Mouse (Mus musculus) heart, postnatal 14 days (tissue): ENCODE measurements around the gene Hes6. TPM values are rescaled to one million over a fixed set of nuclear protein-coding genes. Genes with fewer than 3 reads are reported as not detected.
A peak's percentile ranks its signal among the peaks of the same experiment; 100 is the strongest.

Experiments
- DNase-seq, 2 experiments: peaks; one replicate each; pipeline ENCODE4 v3.0.0; 2021 to 2022
- intact Hi-C: fragments of 180-260 bp; cut with DNase I; formaldehyde crosslinking; loops from one replicate; pipeline ENCODE4 v1.15.1; 2025
- total RNA-seq, 2 experiments: library from RNA; stranded (reverse); gene quantifications; 2 replicates each; pipeline ENCODE4 v1.2.3; 2021

The Hes6 gene
- total RNA-seq, 2 experiments from 2014 or later = 16.8 to 20.1 TPM

- no peak for DNase-seq
- intact Hi-C loops = no loop called here
These were observed 31.3 kb upstream of the Hes6 start for GRCm38 (mm10) chr1:91444841-91445830.

DNA sequence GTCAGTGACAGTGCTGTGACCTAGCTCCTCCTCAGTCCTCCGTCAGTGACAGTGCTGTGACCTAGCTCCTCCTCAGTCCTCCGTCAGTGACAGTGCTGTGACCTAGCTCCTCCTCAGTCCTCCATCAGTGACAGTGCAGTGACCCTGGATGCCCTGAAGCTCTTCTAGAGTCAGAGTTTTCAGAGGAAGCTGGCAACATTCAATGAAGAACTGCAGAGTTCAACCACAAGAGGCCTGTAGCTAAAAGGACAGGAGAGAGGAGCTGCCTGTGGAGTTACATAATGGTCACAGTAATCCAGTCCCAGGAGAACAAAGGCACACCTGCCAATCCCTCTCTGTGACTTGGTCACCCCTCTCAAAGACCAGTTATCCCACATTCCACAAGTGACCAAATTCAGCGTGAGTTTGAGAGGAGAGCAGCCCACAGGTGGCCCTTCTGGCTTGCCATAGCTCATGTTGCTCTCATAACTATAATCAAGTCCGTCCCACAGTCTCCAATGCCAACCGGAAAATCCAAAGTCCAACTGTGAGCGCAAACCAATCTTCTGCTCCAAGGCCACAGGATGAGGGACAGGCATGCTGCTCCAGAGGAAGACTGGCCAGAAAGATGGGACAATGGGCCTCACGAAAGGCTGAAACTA is 28.6 kb upstream of the Hes6 start:
- intact Hi-C loops = no loop called here
- no peak for DNase-seq

DNA sequence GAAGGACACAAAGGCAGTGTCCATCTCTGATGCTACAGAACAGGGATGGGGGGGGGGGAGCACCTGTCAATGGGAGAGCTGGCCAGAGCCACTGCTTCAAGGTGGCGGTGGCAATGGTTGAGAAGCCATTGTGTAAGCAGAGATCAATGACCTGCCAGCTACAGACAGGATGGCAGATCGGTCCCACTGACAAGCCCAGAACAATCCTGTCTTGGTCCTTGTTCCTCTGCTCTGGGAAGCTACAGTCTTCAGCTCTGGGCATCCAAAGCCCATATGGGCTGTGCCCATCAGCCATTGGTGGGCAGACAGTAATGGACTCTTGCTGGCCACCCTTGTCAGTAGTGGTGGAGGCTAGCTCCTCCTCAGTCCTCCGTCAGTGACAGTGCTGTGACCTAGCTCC is 28.0 kb upstream of the Hes6 start:
- intact Hi-C loops = no loop called here
- no peak for DNase-seq

- intact Hi-C loops = no loop called here
- no peak for DNase-seq
These were observed 25.9 kb upstream of the Hes6 start for GRCm38 (mm10) chr1:91439776-91440175.

DNA sequence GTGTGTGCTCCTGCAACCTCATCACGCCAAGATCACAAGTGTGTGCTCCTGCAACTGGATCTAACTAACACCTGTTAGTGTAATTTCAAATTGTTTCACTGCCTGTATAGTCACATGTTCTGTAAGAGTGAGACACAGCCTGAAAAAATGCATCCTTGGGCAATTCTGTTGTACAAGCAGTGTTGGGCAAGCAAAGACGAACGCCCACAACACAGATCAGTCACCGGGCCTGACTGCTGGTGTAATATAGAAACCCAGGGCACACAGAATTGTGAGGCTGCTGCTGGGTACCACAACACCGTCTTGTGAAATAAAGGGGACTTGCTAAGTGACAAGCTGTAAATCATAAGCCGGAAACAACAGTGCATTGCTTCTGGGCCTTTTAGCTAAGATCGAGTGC is 23.7 kb upstream of the Hes6 start:
- DNase-seq = no peak
- intact Hi-C loops = no loop called here

- intact Hi-C loops = no loop called here
- DNase-seq = no peak
These were observed 23.2 kb upstream of the Hes6 start for GRCm38 (mm10) chr1:91437083-91437400.

- intact Hi-C loops = no loop called here
- DNase-seq = peak; percentile 86 to 89
These were observed 22.7 kb upstream of the Hes6 start for GRCm38 (mm10) chr1:91436380-91437082.

DNA sequence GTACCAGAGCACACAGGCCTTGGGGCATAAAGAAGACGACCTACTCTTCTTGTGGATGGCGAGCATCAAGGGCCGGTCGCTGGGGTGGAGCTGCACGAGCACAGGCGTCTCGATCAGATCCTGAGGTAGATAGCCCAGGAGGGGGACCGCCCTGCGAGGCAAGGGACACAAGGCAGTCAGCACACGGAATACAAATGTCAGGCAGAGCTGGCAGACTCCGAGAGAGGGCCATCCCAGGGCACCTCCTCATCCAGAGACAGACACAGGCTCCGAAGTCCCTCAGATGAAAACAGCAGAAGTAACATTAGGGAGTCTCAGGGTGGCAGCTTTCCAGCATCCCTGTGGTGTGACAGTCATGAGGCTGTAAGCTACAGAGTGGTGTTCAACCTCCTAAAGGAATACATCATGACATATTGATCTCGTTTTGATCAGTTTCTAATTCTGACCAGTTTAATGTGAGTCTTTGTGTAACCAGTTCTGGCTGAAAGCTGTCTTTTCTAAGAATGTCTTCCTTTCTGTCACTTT is 21.8 kb upstream of the Hes6 start:
- intact Hi-C loops = no loop called here
- no peak for DNase-seq

DNA sequence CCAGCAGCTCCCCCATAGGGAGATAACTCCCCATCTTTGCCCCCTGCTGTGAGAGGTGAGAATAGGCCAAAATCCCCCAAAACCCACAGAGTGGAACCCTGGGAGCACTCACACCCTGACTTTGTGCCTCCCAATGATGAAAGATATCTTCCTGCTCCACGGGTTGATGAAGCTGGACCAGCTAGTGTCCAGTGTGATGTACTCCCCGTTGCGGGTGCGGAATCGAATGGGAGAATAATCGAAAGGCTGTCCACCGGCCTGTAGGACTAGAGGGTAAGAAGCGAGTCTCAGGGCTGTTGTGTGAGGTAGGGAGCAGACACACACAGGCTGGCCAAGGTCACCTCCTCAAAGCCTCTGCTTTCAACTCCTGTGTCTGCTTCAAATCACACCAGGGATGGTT is 21.1 kb upstream of the Hes6 start:
- intact Hi-C loops = no loop called here
- no peak for DNase-seq

- intact Hi-C loops = no loop called here
- no peak for DNase-seq
These were observed 16.9 kb upstream of the Hes6 start for GRCm38 (mm10) chr1:91430761-91431160.

- no peak for DNase-seq
- intact Hi-C loops = no loop called here
These were observed 15.4 kb upstream of the Hes6 start for GRCm38 (mm10) chr1:91429212-91429611.

DNA sequence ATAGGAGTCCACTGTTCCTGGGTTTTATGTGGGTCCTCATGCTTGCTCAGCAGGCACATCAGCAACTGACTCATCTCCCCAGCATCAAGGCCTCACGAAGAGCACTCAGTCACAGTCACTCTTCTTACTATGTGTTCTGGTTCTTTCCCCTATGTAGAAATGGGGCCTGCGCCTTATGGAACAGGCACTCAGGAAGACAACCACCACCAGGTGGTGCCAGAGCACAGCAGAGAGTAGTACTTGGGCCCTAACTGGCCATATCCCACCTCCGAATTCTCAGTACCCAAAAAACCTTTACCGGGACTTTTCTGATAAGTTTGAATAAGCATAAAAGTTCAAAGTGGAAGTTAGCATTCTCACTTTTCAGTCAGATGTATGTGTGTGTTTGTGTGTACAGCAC is 14.8 kb upstream of the Hes6 start:
- intact Hi-C loops = loop anchor here (1.0 kb wide), 2 partner anchors 31 to 55 kb away; partner anchors contain the start of gene Per2
- peak; percentile 87 to 93 for DNase-seq

DNA sequence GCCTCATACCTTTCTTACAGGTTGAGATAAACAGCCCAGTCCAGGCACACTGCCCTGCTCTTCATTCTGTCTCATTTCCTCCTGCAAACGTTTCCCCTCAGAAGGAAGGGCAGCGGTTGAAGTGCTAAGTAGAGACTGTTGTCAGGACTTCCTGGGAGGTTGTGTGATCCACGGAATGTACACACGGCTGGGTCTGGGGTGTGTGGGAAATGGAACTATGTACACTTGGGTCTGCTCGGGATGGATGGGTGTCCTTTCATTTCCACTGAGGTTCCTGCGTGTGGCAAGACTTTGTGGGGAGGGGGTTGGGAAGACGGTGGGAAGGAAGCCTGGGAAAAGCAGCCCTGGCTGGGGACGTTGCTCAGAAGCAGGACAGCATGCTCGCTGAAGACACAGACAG is 12.6 kb upstream of the Hes6 start:
- intact Hi-C loops = loop anchor here (2.0 kb wide), 1 partner anchor 64 kb away; no protein-coding TSS in a partner anchor
- DNase-seq = no peak

- DNase-seq = no peak
- intact Hi-C loops = no loop called here
These were observed 6.8 kb upstream of the Hes6 start for GRCm38 (mm10) chr1:91420601-91421065.

GRCm38 (mm10) chr1:91419862-91420600 is 6.2 kb upstream of the Hes6 start:
- intact Hi-C loops = no loop called here
- DNase-seq = no peak

- intact Hi-C loops = no loop called here
- DNase-seq = no peak
These were observed 4.2 kb upstream of the Hes6 start for GRCm38 (mm10) chr1:91417991-91418390.

DNA sequence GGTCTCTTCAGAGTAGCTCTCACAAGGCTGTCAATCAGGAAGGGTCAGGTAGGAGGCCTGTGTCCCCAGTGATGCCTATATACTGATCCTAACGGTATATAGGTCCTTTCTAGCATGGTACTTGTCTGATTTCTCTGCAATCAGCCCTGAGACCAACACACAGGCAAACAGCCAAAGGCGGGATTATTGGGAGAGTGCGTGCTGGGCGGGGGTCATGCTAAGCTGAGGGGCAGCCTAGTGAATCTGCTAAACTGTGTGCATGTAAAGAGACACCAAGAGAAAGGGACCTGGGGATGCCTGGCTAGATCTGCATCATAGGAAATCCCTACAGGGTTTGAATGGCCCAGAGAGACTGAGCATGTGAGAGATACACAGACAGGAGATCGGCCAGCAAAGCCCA is 1.5 kb upstream of the Hes6 start:
- no peak for DNase-seq
- intact Hi-C loops = no loop called here

DNA sequence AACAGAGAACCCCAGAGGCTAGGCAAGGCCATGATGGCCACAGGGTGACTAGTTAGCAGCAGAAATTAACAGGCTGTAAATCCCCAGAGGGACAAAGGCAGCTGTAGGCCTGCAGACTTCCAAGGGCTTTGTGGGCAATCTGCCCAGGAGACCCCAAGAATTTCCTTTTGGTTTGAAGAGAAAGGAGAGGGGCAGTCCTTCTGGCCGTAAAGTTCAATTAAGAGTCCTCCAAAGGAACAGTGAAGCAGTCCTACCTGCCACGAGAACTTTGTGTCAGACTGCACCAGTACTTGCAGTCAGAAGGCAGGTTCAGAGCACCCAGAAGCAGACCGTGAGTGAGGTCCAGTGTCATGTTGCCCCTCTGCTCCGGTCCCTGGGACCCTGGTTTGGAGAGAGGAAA is 1.1 kb upstream of the Hes6 start:
- DNase-seq = no peak
- intact Hi-C loops = no loop called here

GRCm38 (mm10) chr1:91413536-91413897 is 321 bp downstream of the Hes6 start:
- DNase-seq = no peak
- intact Hi-C loops = no loop called here

- intact Hi-C loops = no loop called here
- peak; percentile 94 for DNase-seq
These were observed 770 bp downstream of the Hes6 start for GRCm38 (mm10) chr1:91413030-91413506.
